Mouse (Mus musculus): ENCODE measurements around the gene Kif1a.
"Not testable (repeated sequence)": the region's sequence is repeated elsewhere in the genome, so short reads cannot be mapped to it uniquely, and the experiment has no call there.

Kif1a gene

DNA sequence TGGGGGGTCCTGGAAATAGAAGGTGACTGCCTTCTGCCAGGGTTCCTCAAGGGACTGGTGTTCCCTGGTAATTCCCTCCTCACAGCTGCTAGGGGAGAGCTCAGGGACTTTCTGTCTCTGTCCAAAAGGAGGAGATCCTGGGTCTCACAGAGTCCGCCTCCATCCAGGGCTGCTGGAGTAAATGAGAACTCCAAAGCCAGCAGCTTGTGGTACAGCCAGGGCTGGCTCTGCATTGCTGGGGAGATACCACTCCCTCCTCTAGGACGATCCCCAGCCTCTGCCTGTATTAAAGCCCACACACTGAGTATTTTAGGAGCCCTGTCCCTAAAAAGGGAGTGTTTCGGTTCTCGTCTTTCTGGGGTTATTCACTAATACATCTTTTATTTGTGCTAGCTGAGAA is 81.1 kb downstream of the Kif1a start:
- no peak for DNase-seq (ENCODE audit: low spot score)

DNA sequence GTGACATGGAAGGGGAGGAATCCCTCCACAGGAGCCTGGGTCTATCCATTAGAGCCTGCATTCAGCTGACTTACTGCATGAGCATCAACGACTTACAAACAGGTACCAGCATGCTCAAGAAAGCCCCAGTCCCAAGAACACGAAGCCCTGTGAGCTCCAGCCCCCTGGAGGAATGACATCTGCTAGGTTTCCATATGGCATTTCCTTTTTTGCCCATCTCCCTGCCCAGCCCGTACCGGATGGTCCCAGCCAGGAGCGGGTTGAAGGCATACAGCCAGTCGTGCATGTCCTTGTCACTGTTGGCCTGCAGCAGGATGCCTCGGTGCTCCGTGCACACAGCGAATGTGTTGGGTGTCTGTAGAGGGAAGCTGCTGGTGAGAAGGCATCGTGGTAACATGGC is 83.0 kb downstream of the Kif1a start:
- DNase-seq (ENCODE audit: low spot score) = no peak

DNA sequence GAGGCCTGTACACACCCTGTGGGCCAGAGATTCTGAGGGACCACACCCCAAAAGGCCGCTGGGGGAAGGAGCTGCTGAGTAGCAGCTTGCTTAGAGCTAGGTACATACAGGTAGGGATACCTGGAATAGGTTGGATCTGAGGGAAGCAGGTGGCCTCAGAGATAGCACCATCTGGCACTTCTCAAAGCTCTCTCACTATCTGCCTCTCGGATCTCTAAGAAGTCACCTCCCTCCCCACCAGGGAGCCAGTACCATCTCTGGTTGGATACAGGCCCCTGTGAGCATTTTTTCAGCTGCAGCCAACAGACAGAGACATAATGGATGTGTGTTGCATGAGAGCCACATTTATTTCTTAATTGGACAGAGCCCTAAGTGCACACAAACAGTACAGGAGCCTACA is 86.6 kb downstream of the Kif1a start:
- DNase-seq (ENCODE audit: low spot score) = no peak

DNA sequence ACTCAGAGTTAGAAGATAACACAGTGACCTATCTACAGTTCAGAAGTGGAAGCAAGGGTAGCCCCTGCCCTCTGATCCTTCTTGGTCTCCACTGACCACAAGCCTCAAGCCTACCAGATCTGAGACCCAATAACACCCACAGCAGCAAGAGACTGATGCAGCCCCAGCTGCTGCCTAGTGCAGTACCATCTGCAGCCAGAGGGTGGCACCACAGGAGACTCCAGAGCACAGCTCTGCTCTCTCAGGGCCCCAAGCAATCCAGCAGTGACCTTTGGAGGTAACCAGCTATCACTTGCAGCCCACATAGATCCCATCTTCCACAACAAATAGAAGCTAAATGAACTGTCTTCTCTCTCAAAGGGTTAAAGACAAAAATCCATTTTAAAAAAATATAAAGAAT is 87.3 kb downstream of the Kif1a start:
- peak; percentile 55 for DNase-seq (ENCODE audit: low spot score)

DNA sequence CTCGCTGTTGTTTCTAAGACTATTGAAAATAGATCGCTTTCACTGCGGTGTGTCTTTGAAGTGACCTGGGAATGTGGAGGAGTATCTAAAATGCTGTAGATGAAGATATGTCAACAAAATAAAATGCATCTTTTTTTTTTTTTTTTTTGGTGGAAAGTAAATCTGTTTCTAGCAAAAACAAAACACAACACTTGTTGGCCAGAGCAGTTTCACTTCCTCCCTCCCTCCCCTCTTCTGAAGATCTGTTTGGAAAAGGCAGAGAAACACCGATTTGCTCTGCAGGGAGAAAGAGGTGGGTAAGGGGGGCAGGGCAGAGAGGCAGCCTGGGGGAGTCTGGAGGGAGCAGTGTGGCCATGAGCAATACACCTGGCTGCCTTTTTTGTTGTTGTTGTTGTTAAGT is 88.4 kb downstream of the Kif1a start:
- no peak for DNase-seq (ENCODE audit: low spot score)

DNA sequence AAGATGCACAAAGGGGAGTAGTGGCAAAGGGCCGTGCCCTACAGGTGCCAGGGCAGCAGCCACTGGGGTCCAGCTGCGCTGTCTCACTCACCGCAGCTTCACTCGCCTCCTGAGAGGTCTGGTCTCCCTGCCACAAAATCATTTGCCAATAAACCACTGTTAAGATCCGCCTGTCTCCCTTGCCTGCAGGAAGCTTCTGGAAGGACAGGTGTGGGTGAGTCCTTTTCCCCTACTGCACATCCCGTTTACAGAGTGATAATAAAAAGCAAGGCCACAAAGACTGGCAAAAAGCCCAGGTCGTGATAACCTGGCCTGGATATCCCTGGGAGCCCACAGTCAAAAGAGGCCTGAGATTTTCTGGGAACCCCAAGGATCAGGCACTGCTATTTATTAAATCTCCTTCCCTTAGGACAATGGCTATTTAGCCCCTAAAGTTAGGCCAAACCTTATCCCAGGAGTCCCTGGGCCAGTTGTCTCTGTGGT is 89.6 kb downstream of the Kif1a start:
- DNase-seq (ENCODE audit: low spot score) = no peak

DNA sequence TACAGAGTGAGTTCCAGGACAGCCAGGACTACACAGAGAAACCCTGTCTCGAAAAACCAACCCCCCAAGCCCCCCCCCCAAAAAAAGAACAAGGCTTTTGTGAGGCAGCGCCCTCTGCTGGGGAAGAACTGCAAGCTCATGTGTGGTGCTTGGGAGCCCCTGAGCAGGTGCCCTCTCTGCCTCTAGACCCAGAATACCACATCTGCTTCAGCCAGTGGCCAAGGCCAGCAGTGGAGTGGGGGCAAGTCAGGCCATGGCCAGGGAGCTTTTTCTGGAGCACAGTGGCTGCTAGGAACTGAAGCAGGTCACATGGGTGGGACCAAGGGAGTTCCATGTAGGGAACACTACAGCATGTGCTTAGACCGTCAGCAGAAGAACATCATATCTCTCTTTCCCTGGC is 91.0 kb downstream of the Kif1a start:
- no peak for DNase-seq (ENCODE audit: low spot score)

DNA sequence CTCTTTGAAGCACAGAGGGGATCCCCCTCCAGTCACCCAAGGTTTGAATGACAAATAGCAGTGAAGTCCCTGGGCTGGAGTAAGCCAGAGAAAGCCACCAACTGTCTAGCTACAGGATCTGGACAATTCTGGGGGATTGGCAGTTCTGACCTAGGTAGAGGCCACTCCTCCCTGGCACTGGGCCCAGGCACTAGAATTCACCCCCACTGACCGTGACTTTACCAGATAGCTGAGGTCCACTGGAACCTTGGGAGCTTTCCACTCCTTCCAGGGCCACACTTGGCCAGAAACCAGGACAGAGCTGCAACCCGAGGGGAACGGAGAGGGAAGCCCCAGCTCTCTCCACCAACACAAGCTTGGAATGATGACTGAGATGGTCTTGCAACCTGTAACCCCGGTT is 92.6 kb downstream of the Kif1a start:
- no peak for DNase-seq (ENCODE audit: low spot score)

DNA sequence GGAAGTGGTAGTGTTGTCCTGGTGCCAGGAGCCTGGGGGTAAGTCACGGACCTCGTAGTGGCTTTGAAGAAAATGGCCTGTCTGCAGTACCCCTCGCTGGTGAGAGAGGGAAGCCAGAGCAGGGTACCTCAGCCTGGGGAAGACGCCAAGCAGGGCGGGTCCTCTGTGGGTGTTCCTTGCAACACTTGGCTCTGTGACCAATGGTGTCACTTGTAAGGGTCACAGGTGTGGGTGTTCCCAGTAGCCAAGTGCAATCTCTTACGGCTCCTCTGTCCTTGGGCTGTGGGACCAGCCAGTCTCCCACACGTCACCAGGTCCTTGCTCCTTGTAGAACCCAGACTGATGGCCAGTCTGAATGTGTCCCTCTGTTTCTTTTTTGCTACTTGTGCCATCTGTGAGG is 95.7 kb downstream of the Kif1a start, which contains the start of gene Aqp12:
Aqp12 (plus strand) TSS at position 274 of the 400 bp plus-strand sequence.
- DNase-seq (ENCODE audit: low spot score) = no peak

DNA sequence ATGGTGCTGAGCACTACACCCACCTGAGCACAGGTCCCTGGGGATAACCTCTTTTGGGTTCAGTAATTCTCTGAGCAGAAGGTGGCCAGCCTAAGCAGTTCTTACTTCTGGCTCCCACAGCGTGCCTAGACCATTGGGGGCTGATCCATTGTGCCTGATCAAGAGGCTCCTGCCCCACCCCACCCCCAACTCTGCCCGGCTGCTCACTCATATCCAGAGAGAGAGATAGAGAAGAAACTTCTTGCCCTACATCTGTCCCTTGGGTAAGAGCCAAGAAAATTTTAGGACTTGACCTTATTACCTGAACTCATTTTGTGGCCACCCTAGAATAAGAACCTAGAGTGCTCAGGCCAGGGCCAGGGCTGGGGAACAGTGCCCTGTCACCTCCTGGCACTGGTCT is 108.9 kb downstream of the Kif1a start:
- DNase-seq (ENCODE audit: low spot score) = no peak

DNA sequence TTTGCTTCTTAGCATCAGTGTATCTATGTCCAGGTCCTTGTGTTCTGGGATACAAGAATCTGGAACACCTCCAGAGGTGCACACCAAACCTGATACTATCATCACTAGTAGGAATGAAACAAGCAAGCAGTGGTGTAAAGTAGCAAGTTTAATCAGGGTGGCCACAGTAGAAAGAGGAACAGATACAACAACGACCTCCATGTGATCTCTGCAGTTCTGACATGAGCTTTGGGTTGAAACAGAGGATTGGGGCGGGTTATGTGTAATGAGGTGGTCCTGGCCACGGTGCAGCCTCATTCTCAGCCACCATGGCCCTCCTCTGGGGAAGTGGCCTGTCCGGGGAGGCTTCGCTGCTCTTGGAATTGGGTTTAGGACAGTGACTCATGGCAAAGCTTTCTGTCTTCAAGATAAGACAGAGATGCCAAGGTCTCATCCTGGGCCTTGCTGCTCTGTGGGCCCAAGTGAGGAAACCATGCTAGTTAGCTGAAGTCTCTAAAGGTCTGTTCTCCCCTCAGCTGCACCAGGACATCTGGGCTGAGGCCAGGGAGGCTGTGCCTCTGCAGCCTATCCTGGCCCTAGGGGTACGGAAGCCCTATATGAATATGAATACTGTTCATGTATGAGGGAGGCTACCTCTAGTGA is 109.4 kb downstream of the Kif1a start:
- no peak for DNase-seq (ENCODE audit: low spot score)

DNA sequence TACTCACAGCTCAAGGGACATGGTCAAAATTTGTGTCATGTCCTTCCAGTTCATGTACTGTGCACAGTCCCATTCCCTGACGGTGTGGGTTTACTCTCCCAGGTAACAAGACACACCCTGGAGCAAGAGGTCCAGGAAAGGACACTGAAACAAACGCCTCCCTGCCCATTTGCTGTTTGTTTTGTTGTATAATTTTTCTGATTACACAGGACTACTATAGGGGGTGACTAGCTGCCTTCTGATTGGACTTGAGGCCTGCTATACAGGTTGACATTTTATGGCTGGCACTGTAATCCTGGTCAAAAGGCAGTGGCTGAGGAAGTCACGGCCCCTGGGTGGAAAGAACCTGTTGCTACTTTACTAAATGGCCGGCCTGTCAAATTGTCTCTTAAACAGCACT is 111.9 kb downstream of the Kif1a start:
- no peak for DNase-seq (ENCODE audit: low spot score)

DNA sequence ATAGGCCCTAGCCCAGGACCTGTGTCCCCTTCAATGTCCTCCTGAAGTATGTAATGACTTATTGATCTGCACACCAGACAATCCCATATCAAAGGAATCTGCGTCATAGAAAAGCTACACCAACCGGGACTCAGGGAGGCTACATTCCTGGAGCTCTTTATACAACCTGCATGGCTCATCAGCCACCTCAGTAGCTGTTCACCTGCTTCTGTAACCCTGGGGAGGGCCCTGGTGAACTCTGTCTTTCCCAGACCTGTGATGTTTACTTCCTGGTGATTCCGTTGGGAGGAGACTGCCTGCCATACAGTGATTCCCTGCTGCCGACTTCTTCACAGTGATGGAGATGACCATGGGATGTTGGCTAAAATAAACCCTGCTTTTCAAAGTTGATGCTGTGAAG is 112.9 kb downstream of the Kif1a start:
- DNase-seq (ENCODE audit: low spot score) = no peak

DNA sequence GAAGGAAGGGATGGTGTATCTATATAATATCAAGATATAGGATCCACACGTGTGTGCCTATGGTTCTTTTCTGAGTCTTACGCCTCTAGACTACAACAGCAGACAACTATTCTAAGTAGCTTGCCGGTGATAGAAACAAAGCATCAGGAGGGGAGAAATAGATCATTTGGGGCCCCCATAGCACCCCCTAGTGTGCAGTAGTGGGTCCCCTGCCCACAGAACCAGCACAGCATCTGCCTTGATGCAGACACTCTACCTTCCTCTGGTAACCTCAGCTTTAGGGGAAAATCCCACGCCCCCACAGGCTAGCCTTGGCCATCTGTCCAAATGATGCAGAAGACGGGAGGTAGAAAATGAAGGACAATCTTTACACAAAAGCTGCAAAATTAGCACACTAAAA is 116.8 kb downstream of the Kif1a start:
- no peak for DNase-seq (ENCODE audit: low spot score)

DNA sequence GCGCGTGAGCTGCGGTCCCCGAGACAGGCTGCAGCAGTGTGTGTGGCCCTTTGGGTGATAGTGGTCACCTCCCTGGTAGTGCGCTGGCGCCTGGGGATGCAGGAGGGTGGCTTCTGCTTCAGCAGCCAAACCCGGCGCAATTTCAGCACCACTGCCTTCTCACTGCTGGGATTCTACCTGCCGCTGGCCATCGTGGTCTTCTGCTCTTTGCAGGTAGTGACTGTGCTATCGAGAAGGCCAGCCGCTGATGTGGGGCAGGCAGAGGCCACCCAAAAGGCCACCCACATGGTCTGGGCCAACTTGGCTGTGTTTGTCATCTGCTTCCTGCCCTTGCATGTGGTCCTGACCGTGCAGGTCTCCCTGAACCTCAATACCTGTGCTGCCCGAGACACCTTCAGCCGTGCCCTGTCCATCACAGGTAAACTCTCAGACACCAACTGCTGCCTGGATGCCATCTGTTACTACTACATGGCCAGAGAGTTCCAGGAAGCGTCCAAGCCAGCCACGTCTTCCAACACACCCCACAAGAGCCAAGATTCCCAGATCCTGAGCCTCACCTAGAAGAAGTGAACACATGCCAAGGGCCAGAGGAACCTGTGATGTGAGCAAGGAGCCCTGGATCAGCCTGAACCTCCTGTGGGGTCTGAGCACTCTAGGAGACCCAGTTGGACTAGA is 118.7 kb downstream of the Kif1a start:
- no peak for DNase-seq (ENCODE audit: low spot score)

DNA sequence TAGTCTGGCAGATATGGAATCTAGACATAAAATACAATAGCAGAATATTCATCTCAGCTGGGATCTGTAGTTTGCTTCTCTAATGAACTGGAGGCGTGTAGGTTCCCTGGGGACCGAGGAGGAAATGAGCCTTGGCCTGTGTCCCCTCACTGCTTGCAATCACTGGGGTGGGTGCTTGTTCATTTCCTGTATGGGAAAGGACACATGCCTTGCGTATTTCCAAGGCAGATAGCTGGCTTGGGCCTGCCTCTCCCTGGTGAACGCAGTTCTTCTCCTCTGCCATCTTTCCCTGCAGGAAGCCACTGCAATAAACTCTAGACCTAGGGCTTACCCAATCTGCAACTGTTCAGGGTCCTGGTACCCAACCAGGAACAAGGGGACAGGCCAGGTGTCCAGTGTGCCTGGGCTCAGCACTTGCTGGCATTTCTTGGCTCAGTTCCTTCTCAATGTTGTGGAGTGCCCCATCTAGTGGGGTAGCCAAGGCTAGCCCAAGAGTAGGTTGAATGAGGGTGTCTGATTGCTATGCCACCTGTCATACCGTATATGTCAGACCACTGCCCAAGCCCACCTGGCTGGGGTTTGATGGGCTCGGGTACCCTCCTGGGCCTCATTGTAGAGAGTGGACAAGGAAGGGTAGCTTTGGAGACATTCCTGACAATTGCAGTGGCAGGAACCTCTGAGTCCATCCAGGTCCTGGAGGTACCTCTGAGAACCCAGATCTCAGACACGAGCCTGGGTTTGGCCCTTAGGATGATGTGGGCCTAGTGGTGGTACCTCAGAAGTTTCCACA is 120.5 kb downstream of the Kif1a start:
- no peak for DNase-seq (ENCODE audit: low spot score)

DNA sequence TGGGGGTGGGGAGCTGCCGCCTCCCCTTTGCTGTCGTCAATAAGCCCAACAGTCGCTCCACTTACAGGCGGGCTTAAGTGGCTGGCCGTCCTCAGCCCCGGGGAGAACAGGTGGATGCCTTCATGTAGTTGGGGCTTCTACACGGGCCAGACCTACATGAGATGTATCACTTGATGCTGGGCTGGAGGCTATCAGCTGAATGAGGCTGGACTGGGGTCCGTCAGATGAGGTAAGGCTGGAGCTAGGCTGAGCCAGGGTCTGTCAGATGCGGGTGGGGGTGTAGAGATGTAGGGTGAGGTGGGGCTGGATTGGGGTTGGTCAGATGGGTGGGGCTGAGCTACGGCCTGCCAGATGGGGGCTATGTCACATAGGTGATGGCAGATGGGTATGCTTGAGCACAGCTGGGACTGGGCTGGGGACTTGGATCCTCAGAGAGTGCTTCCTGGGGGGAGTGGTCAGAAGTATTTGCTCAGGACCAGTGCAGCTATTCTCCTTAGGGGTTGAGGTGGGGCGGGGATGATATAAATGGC is 122.6 kb downstream of the Kif1a start:
- no peak for DNase-seq (ENCODE audit: low spot score)

DNA sequence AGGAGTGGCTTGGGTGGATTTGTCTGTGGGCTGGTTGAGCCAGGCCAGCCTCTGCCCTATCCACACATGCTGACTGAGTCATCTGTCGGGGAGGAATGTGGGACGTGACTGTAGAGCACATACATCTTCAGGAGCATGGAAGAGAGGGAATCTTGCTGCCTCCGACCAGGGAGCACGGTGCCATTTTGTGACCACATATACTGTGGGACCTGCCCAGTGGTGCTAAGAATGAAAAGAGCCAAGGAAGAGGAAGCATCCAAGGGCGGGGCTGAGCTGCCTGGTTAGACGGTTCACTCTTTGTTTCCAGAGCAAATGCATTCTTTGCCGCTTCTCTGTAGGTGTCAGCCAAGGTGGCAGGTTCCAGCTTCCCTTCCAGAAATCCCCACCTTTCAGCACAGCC is 123.1 kb downstream of the Kif1a start:
- no peak for DNase-seq (ENCODE audit: low spot score)

DNA sequence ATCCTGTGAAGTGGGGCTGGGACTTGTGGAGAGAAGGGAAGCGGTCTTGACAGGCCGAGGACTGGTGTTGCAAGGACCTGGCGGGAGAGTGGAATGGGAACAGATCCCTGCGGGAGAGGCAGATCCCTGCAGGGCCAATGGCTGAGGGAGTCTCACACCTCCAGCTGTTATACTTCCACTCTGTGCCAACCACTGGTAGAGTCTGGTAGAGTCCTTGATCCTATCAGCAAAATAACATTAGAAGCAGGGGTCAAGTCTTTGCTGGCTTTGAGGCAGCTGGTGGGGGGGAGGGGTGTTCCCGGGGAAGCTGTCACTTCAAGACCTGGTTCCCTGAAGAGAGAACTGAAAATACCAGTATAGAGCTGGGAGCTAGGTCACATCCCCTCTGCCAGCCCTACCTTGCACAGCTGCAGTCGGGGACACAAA is 125.6 kb downstream of the Kif1a start:
- no peak for DNase-seq (ENCODE audit: low spot score)

DNA sequence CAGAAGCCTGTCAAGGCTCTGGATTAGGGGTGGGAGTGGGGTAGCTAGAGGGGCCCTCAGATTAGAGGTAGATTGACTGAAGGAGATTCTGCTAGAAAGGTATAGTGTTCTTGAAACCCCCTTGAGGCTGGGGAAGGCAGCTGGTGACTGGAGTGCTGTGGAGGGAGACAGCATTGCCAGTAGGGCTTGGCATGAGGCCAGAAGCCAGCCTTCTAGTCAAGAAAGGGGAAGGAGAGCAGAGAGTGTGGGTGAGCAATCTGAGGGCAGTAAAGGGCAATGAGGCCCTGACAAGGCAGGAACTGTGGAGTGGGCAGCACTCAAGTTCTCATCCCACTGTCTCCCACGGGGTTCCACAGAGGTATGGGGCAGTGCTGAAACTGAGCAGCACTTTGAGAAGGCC is 128.9 kb downstream of the Kif1a start:
- DNase-seq (ENCODE audit: low spot score) = no peak

DNA sequence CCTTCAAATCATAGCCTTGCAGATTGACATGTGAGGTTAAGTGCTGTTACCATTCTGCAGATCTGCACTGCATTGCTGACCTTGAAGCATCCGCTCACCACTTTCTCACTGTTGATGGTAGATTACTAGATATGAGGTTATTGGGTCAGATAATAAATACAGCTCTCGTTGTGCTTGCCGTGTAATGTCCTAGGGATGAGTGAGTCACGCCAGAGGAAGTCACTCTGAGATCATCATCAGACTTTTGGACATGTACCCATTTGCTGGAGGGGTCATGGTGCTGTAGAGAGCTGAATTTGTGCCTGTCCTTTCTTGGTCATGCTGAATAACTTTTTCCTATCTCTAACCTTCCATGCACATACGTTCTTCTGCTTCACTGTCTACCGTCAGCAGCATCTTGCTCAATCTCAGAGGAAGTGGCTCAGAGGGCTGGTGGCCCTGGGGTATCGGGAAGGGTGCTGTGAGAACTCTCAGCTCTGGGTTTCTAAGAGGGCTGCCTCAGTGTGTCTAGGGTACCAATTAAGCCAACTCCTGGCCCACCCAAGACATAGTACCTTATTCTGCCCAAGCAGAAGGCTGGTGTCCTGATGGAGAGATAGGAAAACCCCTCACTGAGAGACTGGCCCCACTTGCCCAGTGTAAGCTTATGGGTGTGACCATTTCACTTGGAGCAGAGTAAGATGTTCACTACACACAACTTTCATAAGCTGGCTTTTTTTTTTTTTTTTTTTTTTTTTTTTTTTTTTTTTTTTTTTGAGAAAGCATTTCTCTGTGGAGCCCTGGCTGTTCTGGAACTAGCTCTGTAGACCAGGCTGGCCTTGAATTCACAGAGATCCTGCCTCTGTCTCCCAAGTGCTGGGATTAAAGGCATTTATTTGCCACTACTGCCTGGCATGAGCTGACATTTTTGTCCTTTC is 129.6 kb downstream of the Kif1a start:
- DNase-seq (ENCODE audit: low spot score) = no peak

DNA sequence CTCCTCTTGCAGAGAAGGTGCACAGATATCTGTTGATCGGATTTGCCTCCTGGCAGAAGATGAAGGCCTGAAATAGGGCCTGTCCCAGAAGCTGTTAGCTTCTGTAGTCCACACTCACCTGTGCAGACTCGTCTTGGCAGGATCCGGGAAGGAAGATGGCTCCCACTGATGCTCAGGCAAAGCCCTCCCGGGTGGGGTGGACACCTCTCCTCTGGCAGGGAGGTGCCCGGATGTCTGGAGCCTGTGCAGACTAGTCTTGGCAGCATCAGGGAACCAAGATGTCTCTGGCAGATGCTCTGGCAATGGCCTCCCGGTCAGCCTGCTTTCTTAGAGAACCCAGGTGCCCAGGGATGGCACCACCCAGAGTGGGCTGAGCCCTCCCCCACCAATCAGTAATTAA is 131.0 kb downstream of the Kif1a start:
- DNase-seq (ENCODE audit: low spot score) = not testable (repeated sequence)

Data from layer of hippocampus, adult 9-10 months (tissue).